Mouse (Mus musculus): ENCODE results near the gene Crtc2. TPM values are rescaled to one million over a fixed set of nuclear protein-coding genes. Genes with fewer than 3 reads are reported as not detected.
"Not testable (repeated sequence)": the region's sequence is repeated elsewhere in the genome, so short reads cannot be mapped to it uniquely, and the experiment has no call there.

Crtc2 gene
- polyA plus RNA-seq, 1 experiment from 2014 or later: 14.6 TPM

GRCm38 (mm10) chr3:90272170-90272569 lies 18.2 kb downstream of the Crtc2 start:
- Histone ChIP-seq H3K36me3 (peaks cover 77% of the 10 kb centered on the region), H3K4me1 (replicated peaks) (peaks cover 8% of the 10 kb centered on the region), H3K4me3 (no peak overlapping the region), H3K9me3 (replicated peaks) (no peaks in the 10 kb centered on the region), H3K9ac (no peak overlapping the region), H3K27ac (ENCODE audit: poor library complexity, severe bottlenecking) (no peak overlapping the region), H3K27me3 (replicated peaks) (no peaks in the 10 kb centered on the region), H3K4me2 (no peak overlapping the region)
- 67% methylated on average over 9 of the region's 9 CpGs for whole genome bisulfite sequencing
- ATAC-seq (ENCODE audit: insufficient number of reproducible peaks, low FRiP score): no peak

DNA sequence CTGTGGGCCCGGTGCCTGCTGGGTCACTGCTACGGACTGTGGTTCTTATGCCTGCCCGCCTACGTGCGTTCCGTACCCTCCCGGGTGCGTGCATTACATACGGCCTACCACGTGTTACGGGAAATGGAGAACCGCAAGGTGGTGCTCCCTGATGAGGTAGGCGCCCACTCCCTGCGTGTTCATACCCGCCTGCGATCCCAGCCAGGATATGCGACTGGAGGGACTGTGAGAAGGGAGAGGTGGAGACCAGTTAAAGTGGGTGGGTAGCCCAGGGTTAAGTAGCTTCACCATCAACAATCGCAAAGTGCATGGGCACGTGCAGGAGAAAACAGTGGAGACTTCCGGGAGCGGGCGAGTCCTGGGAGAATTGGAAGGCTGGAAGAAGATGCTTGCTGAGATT lies 19.9 kb downstream of the Crtc2 start:
- Histone ChIP-seq H3K27me3 (replicated peaks) (no peaks in the 10 kb centered on the region), H3K27ac (ENCODE audit: poor library complexity, severe bottlenecking) (no peak overlapping the region), H3K9ac (no peak overlapping the region), H3K4me2 (no peak overlapping the region), H3K4me1 (replicated peaks) (peaks cover 9% of the 10 kb centered on the region), H3K4me3 (no peak overlapping the region), H3K9me3 (replicated peaks) (no peaks in the 10 kb centered on the region), H3K36me3 (peaks cover 90% of the 10 kb centered on the region)
- 91% methylated on average over 22 of the region's 22 CpGs for WGBS
- ATAC-seq (ENCODE audit: insufficient number of reproducible peaks, low FRiP score): no peak

DNA sequence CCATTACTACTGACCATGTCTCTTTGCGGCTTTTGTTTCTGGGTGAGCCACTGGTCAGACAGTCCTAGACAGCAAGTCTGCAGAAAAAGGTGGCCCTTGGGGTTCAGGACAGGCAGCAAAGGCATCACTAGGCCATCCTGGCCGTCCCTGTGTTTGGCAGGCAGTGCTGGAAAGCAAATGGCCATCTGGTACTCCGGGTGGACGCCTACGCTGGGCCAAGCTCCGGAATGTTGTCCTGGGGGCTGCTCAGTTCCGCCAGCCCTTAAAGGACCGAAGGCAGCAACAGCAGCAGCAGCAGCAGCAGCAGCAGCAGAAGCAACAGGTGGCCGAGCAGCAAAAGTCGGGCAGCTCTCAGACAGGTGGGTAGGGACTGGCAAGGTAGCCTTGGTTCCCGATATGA lies 21.3 kb downstream of the Crtc2 start:
- no peak overlapping the region for H3K27ac ChIP-seq (ENCODE audit: poor library complexity, severe bottlenecking)
- no peak for ATAC-seq (ENCODE audit: insufficient number of reproducible peaks, low FRiP score)
- H3K9ac ChIP-seq: no peak overlapping the region
- WGBS: 88% methylated on average over 11 of the region's 11 CpGs
- peaks cover 94% of the 10 kb centered on the region for H3K36me3 ChIP-seq
- no peaks in the 10 kb centered on the region for H3K9me3 ChIP-seq (replicated peaks)
- H3K4me3 ChIP-seq: no peak overlapping the region
- H3K27me3 ChIP-seq (replicated peaks): no peaks in the 10 kb centered on the region
- no peak overlapping the region for H3K4me2 ChIP-seq
- peaks cover 9% of the 10 kb centered on the region for H3K4me1 ChIP-seq (replicated peaks)

- Histone ChIP-seq H3K27me3 (replicated peaks) (no peaks in the 10 kb centered on the region), H3K9ac (no peak overlapping the region), H3K36me3 (peaks cover 90% of the 10 kb centered on the region), H3K4me3 (no peak overlapping the region), H3K9me3 (replicated peaks) (no peaks in the 10 kb centered on the region), H3K4me2 (no peak overlapping the region), H3K27ac (ENCODE audit: poor library complexity, severe bottlenecking) (no peak overlapping the region), H3K4me1 (replicated peaks) (peaks cover 9% of the 10 kb centered on the region)
- ATAC-seq (ENCODE audit: insufficient number of reproducible peaks, low FRiP score): no peak
- 41% methylated on average over 16 of the region's 16 CpGs for WGBS
Observed at GRCm38 (mm10) chr3:90276858-90277257, 22.9 kb downstream of the Crtc2 start.

GRCm38 (mm10) chr3:90277793-90278192 lies 23.8 kb downstream of the Crtc2 start:
- Histone ChIP-seq H3K9ac (no peak overlapping the region), H3K27ac (ENCODE audit: poor library complexity, severe bottlenecking) (no peak overlapping the region), H3K27me3 (replicated peaks) (no peaks in the 10 kb centered on the region), H3K4me1 (replicated peaks) (peaks cover 9% of the 10 kb centered on the region), H3K9me3 (replicated peaks) (no peaks in the 10 kb centered on the region), H3K4me3 (no peak overlapping the region), H3K36me3 (peaks cover 81% of the 10 kb centered on the region), H3K4me2 (no peak overlapping the region)
- 86% methylated on average over 9 of the region's 9 CpGs for WGBS
- no peak for ATAC-seq (ENCODE audit: insufficient number of reproducible peaks, low FRiP score)

GRCm38 (mm10) chr3:90278211-90278610 lies 24.2 kb downstream of the Crtc2 start:
- H3K9me3 ChIP-seq (replicated peaks): no peaks in the 10 kb centered on the region
- 91% methylated on average over 10 of the region's 10 CpGs for WGBS
- no peak overlapping the region for H3K4me3 ChIP-seq
- peaks cover 77% of the 10 kb centered on the region for H3K36me3 ChIP-seq
- peaks cover 9% of the 10 kb centered on the region for H3K4me1 ChIP-seq (replicated peaks)
- H3K4me2 ChIP-seq: no peak overlapping the region
- no peaks in the 10 kb centered on the region for H3K27me3 ChIP-seq (replicated peaks)
- H3K27ac ChIP-seq (ENCODE audit: poor library complexity, severe bottlenecking): no peak overlapping the region
- ATAC-seq (ENCODE audit: insufficient number of reproducible peaks, low FRiP score): no peak
- no peak overlapping the region for H3K9ac ChIP-seq

DNA sequence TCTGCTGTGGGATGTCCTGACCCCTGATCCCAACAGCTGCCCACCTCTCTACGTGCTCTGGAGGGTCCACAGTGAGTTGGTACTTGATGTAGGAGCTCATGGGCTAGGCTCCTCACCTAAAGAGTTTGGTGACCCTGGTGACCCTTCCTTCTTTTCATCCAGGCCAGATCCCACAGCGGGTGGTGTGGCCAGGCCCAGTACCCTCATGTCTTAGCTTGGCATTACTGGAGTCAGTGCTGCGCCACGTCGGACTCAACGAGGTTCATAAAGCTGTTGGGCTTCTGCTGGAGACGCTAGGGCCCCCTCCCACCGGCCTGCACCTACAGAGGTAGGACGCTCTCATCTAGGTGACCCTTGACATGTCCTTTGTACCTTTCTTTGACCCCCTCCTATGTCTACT lies 25.3 kb downstream of the Crtc2 start:
- no peak overlapping the region for H3K4me2 ChIP-seq
- peaks cover 9% of the 10 kb centered on the region for H3K4me1 ChIP-seq (replicated peaks)
- H3K27ac ChIP-seq (ENCODE audit: poor library complexity, severe bottlenecking): no peak overlapping the region
- no peaks in the 10 kb centered on the region for H3K9me3 ChIP-seq (replicated peaks)
- H3K36me3 ChIP-seq: peaks cover 67% of the 10 kb centered on the region
- ATAC-seq (ENCODE audit: insufficient number of reproducible peaks, low FRiP score): no peak
- no peak overlapping the region for H3K9ac ChIP-seq
- 86% methylated on average over 9 of the region's 9 CpGs for WGBS
- no peaks in the 10 kb centered on the region for H3K27me3 ChIP-seq (replicated peaks)
- no peak overlapping the region for H3K4me3 ChIP-seq

- Histone ChIP-seq H3K4me1 (replicated peaks) (peaks cover 9% of the 10 kb centered on the region), H3K36me3 (peaks cover 64% of the 10 kb centered on the region)
- 90% methylated on average over 7 of the region's 7 CpGs for WGBS
Observed at GRCm38 (mm10) chr3:90279743-90280142, 25.8 kb downstream of the Crtc2 start.

GRCm38 (mm10) chr3:90280708-90281107 lies 26.7 kb downstream of the Crtc2 start:
- peaks cover 56% of the 10 kb centered on the region for H3K36me3 ChIP-seq
- no peak overlapping the region for H3K9ac ChIP-seq
- H3K27ac ChIP-seq (ENCODE audit: poor library complexity, severe bottlenecking): no peak overlapping the region
- WGBS: 82% methylated on average over 9 of the region's 9 CpGs
- no peaks in the 10 kb centered on the region for H3K9me3 ChIP-seq (replicated peaks)
- peaks cover 9% of the 10 kb centered on the region for H3K4me1 ChIP-seq (replicated peaks)
- ATAC-seq (ENCODE audit: insufficient number of reproducible peaks, low FRiP score): no peak
- H3K27me3 ChIP-seq (replicated peaks): no peaks in the 10 kb centered on the region
- no peak overlapping the region for H3K4me3 ChIP-seq
- H3K4me2 ChIP-seq: no peak overlapping the region

More at GRCm38 (mm10) chr3:90279743-90280142, 25.8 kb downstream of the Crtc2 start:
- H3K4me3 ChIP-seq: no peak overlapping the region
- H3K9ac ChIP-seq: no peak overlapping the region
- no peak overlapping the region for H3K4me2 ChIP-seq
- H3K9me3 ChIP-seq (replicated peaks): no peaks in the 10 kb centered on the region
- H3K27me3 ChIP-seq (replicated peaks): no peaks in the 10 kb centered on the region
- H3K27ac ChIP-seq (ENCODE audit: poor library complexity, severe bottlenecking): no peak overlapping the region
- ATAC-seq (ENCODE audit: insufficient number of reproducible peaks, low FRiP score): no peak

GRCm38 (mm10) chr3:90284150-90284549 lies 30.2 kb downstream of the Crtc2 start:
- Histone ChIP-seq H3K36me3 (peaks cover 22% of the 10 kb centered on the region), H3K4me2 (no peak overlapping the region), H3K27ac (ENCODE audit: poor library complexity, severe bottlenecking) (no peak overlapping the region), H3K27me3 (replicated peaks) (no peaks in the 10 kb centered on the region), H3K4me1 (replicated peaks) (no peaks in the 10 kb centered on the region), H3K4me3 (no peak overlapping the region), H3K9ac (no peak overlapping the region), H3K9me3 (replicated peaks) (no peaks in the 10 kb centered on the region)
- 91% methylated on average over 2 of the region's 2 CpGs for WGBS
- ATAC-seq (ENCODE audit: insufficient number of reproducible peaks, low FRiP score): no peak

- H3K4me2 ChIP-seq; H3K9me3 ChIP-seq (replicated peaks); H3K4me3 ChIP-seq; H3K9ac ChIP-seq; H3K27ac ChIP-seq (ENCODE audit: poor library complexity, severe bottlenecking); H3K4me1 ChIP-seq (replicated peaks); H3K27me3 ChIP-seq (replicated peaks); ATAC-seq (ENCODE audit: insufficient number of reproducible peaks, low FRiP score); H3K36me3 ChIP-seq: not testable (repeated sequence)
- WGBS: 63% methylated on average over 2 of the region's 3 CpGs
Observed at GRCm38 (mm10) chr3:90289403-90289802, 35.4 kb downstream of the Crtc2 start.

- H3K27me3 ChIP-seq (replicated peaks): no peaks in the 10 kb centered on the region
- 82% methylated on average over 1 of the region's 1 CpGs for WGBS
- no peak overlapping the region for H3K4me3 ChIP-seq
- H3K9ac ChIP-seq: no peak overlapping the region
- H3K4me2 ChIP-seq: no peak overlapping the region
- no peaks in the 10 kb centered on the region for H3K9me3 ChIP-seq (replicated peaks)
- peaks cover 16% of the 10 kb centered on the region for H3K4me1 ChIP-seq (replicated peaks)
- no peak for ATAC-seq (ENCODE audit: insufficient number of reproducible peaks, low FRiP score)
- H3K27ac ChIP-seq (ENCODE audit: poor library complexity, severe bottlenecking): no peak overlapping the region
- H3K36me3 ChIP-seq: no peaks in the 10 kb centered on the region
Observed at GRCm38 (mm10) chr3:90290602-90291001, 36.6 kb downstream of the Crtc2 start.
